Mouse (Mus musculus) NIH3T3 (cell line): ENCODE data around the gene Fmn2.
A peak's percentile ranks its signal among the peaks of the same experiment; 100 is the strongest.

Experiments
- DNase-seq: peaks from one replicate; pipeline ENCODE4 v3.0.0-alpha.2; 2012; ENCODE audit warnings: low read depth

Gene Fmn2

GRCm38 (mm10) chr1:174557211-174557610 is 55.6 kb downstream of the Fmn2 start:
- DNase-seq: no peak

GRCm38 (mm10) chr1:174557841-174558240 is 56.2 kb downstream of the Fmn2 start:
- no peak for DNase-seq

- no peak for DNase-seq
Measured at GRCm38 (mm10) chr1:174558488-174558887, 56.9 kb downstream of the Fmn2 start.

GRCm38 (mm10) chr1:174564561-174564960 is 62.9 kb downstream of the Fmn2 start:
- no peak for DNase-seq

- DNase-seq: no peak
Measured at GRCm38 (mm10) chr1:174568609-174569008, 67.0 kb downstream of the Fmn2 start.

- DNase-seq: peak; percentile 79
Measured at GRCm38 (mm10) chr1:174592420-174592980, 90.9 kb downstream of the Fmn2 start.

GRCm38 (mm10) chr1:174594989-174595388 is 93.4 kb downstream of the Fmn2 start:
- peak; percentile 93 for DNase-seq

- no peak for DNase-seq
Measured at GRCm38 (mm10) chr1:174597495-174597894, 95.9 kb downstream of the Fmn2 start.

- no peak for DNase-seq
Measured at GRCm38 (mm10) chr1:174598226-174598625, 96.6 kb downstream of the Fmn2 start.

GRCm38 (mm10) chr1:174600041-174600440 is 98.4 kb downstream of the Fmn2 start:
- DNase-seq: peak; percentile 59

- DNase-seq: no peak
Measured at GRCm38 (mm10) chr1:174600620-174601019, 99.0 kb downstream of the Fmn2 start.

GRCm38 (mm10) chr1:174617368-174617767 is 115.7 kb downstream of the Fmn2 start:
- DNase-seq: peak; percentile 69

GRCm38 (mm10) chr1:174621512-174621911 is 119.9 kb downstream of the Fmn2 start:
- peak; percentile 52 for DNase-seq

GRCm38 (mm10) chr1:174623054-174623453 is 121.4 kb downstream of the Fmn2 start:
- DNase-seq: peak; percentile 84

GRCm38 (mm10) chr1:174630074-174630473 is 128.4 kb downstream of the Fmn2 start:
- DNase-seq: peak; percentile 25

GRCm38 (mm10) chr1:174636291-174636690 is 134.7 kb downstream of the Fmn2 start:
- no peak for DNase-seq

- DNase-seq: no peak
Measured at GRCm38 (mm10) chr1:174637564-174638085, 136.0 kb downstream of the Fmn2 start.

GRCm38 (mm10) chr1:174640901-174641300 is 139.3 kb downstream of the Fmn2 start:
- peak; percentile 51 for DNase-seq

GRCm38 (mm10) chr1:174643431-174644010 is 141.9 kb downstream of the Fmn2 start:
- peak; percentile 44 for DNase-seq

- DNase-seq: peak; percentile 71
Measured at GRCm38 (mm10) chr1:174649421-174649826, 147.8 kb downstream of the Fmn2 start.

- peak; percentile 72 for DNase-seq
Measured at GRCm38 (mm10) chr1:174654565-174654964, 152.9 kb downstream of the Fmn2 start.

- no peak for DNase-seq
Measured at GRCm38 (mm10) chr1:174655354-174655753, 153.7 kb downstream of the Fmn2 start.

- no peak for DNase-seq
Measured at GRCm38 (mm10) chr1:174656554-174656953, 154.9 kb downstream of the Fmn2 start.
